Mouse (Mus musculus): ENCODE measurements at regions not wholly inside any gene's neighbourhood (a gene's known extent, or its start where the extent isn't known, plus 50 kb on each side); places are given as distances from the start of the nearest gene placed in this dataset.

DNA sequence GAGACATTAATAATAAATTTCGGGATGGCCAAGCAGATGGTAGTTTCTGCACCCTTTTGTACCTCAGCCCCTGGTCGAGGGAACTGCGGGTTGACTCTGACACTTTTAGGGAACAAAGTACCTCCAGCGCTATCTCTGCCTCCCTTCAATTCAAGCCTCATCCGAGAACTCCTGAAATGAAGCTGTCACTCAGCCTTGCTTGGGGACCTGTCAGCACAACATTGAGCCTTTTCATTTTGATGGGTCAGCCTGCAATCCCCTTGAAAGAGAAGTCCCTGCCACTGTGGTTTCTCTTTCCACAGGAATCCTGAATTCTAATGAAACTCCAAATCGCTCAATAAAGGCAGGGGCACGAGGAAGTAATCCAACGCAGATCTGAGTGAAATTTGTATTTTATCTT, 257.5 kb downstream of the Nr2f2 start:
- peak overlapping the region; percentile 22; the same call in 1 of the 2 replicates for H3K4me2 ChIP-seq
- peaks cover 19% of the 10 kb centered on the region for H3K27me3 ChIP-seq (ENCODE audit: control insufficient read depth, insufficient read depth, low read length)

DNA sequence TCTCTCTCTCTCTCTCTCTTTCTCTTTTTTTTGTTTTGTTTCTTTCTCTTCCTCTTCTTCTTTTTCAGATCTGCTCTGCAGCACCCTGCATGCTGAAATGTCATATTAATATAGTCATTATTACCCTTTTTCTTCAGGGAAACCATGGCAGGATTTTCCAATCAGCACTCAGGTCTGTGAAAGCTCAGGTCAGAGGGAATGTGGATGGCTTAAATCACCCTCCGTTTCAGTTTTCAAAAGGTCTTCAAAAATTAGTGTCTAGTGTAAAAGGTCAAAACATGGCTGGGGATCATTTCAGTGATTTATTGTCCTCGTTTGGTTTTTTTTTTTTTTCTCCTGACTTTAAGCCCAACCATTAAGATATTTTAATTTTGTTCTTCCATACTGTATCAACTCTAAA, 261.5 kb downstream of the Nr2f2 start:
- peaks cover 4% of the 10 kb centered on the region; the same call in 1 of the 2 replicates for H3K27me3 ChIP-seq (ENCODE audit: control insufficient read depth, insufficient read depth, low read length)
- no peaks in the 10 kb centered on the region for H3K36me3 ChIP-seq (ENCODE audit: control insufficient read depth, insufficient read depth, low read length)
- DNase-seq (ENCODE audit: low spot score, missing footprints): no peak
- no peak for ATAC-seq (ENCODE audit: low FRiP score)
- no peaks in the 10 kb centered on the region for H3K9me3 ChIP-seq (ENCODE audit: control insufficient read depth, low read length)
- peaks cover 16% of the 10 kb centered on the region; the same call in 1 of the 2 replicates for H3K4me1 ChIP-seq (ENCODE audit: control insufficient read depth, insufficient read depth, low read length)
- 44% methylated on average over 2 of the region's 2 CpGs for WGBS
- H3K9ac ChIP-seq (ENCODE audit: low read length): no peak overlapping the region
- no peak overlapping the region for H3K4me2 ChIP-seq
- H3K27ac ChIP-seq (ENCODE audit: low read depth, low read length): no peak overlapping the region
- H3K4me3 ChIP-seq (ENCODE audit: low read depth, low read length): no peak overlapping the region

More for the DNA sequence above, 257.5 kb downstream of the Nr2f2 start:
- Histone ChIP-seq H3K9ac (ENCODE audit: low read length) (0 out of 2 replicates have a peak overlapping the region, but pooled peaks have one; percentile 36), H3K4me3 (ENCODE audit: low read depth, low read length) (no peak overlapping the region), H3K4me1 (ENCODE audit: control insufficient read depth, insufficient read depth, low read length) (peaks cover 16% of the 10 kb centered on the region; the same call in 1 of the 2 replicates), H3K9me3 (ENCODE audit: control insufficient read depth, low read length) (no peaks in the 10 kb centered on the region), H3K36me3 (ENCODE audit: control insufficient read depth, insufficient read depth, low read length) (no peaks in the 10 kb centered on the region), H3K27ac (ENCODE audit: low read depth, low read length) (no peak overlapping the region)
- WGBS: 18% methylated on average over 8 of the region's 8 CpGs
- peak; percentile 60 for ATAC-seq (ENCODE audit: low FRiP score)
- DNase-seq (ENCODE audit: low spot score, missing footprints): peak; percentile 92

DNA sequence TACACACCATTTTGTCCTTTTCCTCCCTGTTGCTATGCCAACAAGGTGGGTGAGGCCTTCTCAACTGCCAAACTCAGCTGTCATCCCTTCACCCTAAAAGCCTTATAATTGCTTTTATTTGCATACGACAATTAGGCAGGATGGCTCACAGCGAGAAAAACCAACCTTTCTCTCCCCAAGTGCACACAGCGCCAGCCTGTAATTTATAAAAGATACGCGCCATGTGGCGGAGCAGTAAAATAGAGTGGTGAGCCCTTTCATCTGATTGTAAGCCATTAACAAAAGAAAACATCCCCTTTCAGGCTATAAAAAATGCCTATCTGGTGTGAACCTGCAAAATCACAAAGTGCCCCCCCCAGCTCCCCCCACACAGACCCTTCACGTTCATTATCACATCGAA, 262.0 kb downstream of the Nr2f2 start:
- Histone ChIP-seq H3K4me3 (ENCODE audit: low read depth, low read length) (no peak overlapping the region), H3K27me3 (ENCODE audit: control insufficient read depth, insufficient read depth, low read length) (peaks cover 4% of the 10 kb centered on the region; the same call in 1 of the 2 replicates), H3K4me2 (0 out of 2 replicates have a peak overlapping the region, but pooled peaks have one; percentile 6), H3K9ac (ENCODE audit: low read length) (no peak overlapping the region), H3K36me3 (ENCODE audit: control insufficient read depth, insufficient read depth, low read length) (no peaks in the 10 kb centered on the region), H3K4me1 (ENCODE audit: control insufficient read depth, insufficient read depth, low read length) (peaks cover 16% of the 10 kb centered on the region; the same call in 1 of the 2 replicates), H3K9me3 (ENCODE audit: control insufficient read depth, low read length) (no peaks in the 10 kb centered on the region), H3K27ac (ENCODE audit: low read depth, low read length) (no peak overlapping the region)
- ATAC-seq (ENCODE audit: low FRiP score) (peak; percentile 76), DNase-seq (ENCODE audit: low spot score, missing footprints) (peak; percentile 86)
- 17% methylated on average over 8 of the region's 8 CpGs for WGBS

DNA sequence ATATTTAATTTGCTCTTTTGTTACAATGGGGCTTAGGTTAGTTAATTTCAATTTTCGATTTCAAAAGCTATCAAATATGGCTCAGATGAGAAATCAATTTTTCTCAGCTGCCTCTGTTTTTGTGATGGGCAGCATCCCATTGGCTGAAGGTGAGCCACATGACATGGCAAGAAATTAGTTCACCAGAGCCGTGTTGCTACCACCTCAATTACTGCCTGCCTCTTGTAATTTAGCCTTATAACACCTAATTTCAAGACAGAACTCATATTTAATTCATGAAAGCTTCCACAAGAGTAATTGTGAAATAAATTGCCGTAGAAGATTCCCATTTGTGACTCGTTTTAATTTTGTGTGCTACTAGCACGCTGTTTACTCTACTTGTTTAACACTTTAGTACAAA, 262.9 kb downstream of the Nr2f2 start:
- no peak overlapping the region for H3K27ac ChIP-seq (ENCODE audit: low read depth, low read length)
- H3K9me3 ChIP-seq (ENCODE audit: control insufficient read depth, low read length): no peaks in the 10 kb centered on the region
- peaks cover 8% of the 10 kb centered on the region; the same call in 1 of the 2 replicates for H3K4me1 ChIP-seq (ENCODE audit: control insufficient read depth, insufficient read depth, low read length)
- no peak overlapping the region for H3K9ac ChIP-seq (ENCODE audit: low read length)
- peaks cover 3% of the 10 kb centered on the region; the same call in 1 of the 2 replicates for H3K27me3 ChIP-seq (ENCODE audit: control insufficient read depth, insufficient read depth, low read length)
- DNase-seq (ENCODE audit: low spot score, missing footprints) (peak; percentile 84), ATAC-seq (ENCODE audit: low FRiP score) (no peak)
- H3K36me3 ChIP-seq (ENCODE audit: control insufficient read depth, insufficient read depth, low read length): no peaks in the 10 kb centered on the region
- no peak overlapping the region for H3K4me2 ChIP-seq
- no peak overlapping the region for H3K4me3 ChIP-seq (ENCODE audit: low read depth, low read length)
- WGBS: 75% methylated on average over 5 of the region's 5 CpGs

DNA sequence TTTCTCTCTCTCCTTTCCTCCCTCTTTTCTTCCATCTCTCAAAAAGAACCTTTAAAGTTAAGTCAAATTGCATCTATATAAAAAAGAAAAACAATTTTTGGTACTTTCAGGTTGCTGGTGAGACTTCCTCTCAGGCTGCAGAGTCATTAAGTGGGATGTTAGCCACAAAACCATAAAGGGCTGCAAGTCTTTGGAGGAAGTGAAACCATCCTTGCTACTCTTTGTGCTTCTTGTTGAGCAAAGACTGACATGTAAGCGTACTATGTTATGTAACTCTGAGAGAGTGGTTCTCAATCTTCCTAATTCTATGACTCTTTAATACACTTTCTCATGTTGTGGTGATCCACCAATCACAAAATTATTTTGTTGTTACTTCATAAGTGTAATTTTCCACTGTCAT, 267.5 kb downstream of the Nr2f2 start:
- peaks cover 3% of the 10 kb centered on the region; the same call in 1 of the 2 replicates for H3K4me1 ChIP-seq (ENCODE audit: control insufficient read depth, insufficient read depth, low read length)
- H3K4me3 ChIP-seq (ENCODE audit: low read depth, low read length): no peak overlapping the region
- 85% methylated on average over 1 of the region's 1 CpGs for WGBS
- H3K27me3 ChIP-seq (ENCODE audit: control insufficient read depth, insufficient read depth, low read length): no peaks in the 10 kb centered on the region
- no peaks in the 10 kb centered on the region for H3K9me3 ChIP-seq (ENCODE audit: control insufficient read depth, low read length)
- ATAC-seq (ENCODE audit: low FRiP score) (no peak), DNase-seq (ENCODE audit: low spot score, missing footprints) (peak; percentile 78)
- H3K36me3 ChIP-seq (ENCODE audit: control insufficient read depth, insufficient read depth, low read length): no peaks in the 10 kb centered on the region
- no peak overlapping the region for H3K4me2 ChIP-seq
- H3K9ac ChIP-seq (ENCODE audit: low read length): no peak overlapping the region
- no peak overlapping the region for H3K27ac ChIP-seq (ENCODE audit: low read depth, low read length)

DNA sequence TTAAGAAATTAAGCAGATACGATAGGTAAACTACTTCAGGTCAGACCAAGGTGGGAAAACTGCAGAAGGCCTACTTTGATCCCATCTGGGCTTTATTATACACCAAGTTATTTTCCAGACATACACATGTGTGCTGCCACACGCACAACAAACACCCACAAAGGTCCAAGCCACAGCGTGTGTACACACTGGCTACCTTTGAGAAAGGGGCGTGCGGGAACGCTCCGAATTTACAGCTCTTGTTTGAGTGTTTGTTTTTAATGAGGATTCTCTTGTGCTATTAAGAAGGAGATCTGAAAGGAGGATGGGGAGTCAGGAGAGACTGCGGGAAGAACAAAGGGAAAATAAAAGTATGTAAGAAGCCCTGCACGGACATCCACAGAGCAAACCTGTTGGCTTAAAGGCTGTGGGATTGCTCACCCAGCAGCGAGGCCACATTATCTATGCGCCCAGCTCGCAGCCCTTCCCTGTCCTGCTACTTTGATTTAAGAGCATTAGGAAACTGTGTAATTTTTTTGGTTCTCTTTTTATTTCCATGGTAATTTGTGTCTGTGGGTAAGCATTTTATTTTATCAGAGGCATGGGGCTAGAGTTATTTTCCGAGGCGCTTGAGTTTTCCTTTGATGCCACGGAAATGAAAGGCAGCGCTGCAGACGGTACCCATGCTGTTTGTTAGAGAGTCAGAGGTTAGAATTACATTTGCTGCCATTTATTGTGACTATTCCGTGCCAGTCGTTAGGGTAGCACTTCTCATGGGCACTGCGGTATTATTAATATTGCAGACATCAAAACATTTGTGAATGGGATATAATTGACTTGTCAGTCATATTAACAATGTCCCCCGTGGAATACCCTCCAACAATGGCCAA, 272.4 kb downstream of the Nr2f2 start:
- no peak overlapping the region for H3K4me2 ChIP-seq
- H3K9me3 ChIP-seq (ENCODE audit: control insufficient read depth, low read length): no peaks in the 10 kb centered on the region; the same call in 1 of the 2 replicates
- no peak overlapping the region for H3K4me3 ChIP-seq (ENCODE audit: low read depth, low read length)
- H3K9ac ChIP-seq (ENCODE audit: low read length): no peak overlapping the region
- peak; percentile 83 for DNase-seq (ENCODE audit: low spot score, missing footprints)
- no peaks in the 10 kb centered on the region for H3K36me3 ChIP-seq (ENCODE audit: control insufficient read depth, insufficient read depth, low read length)
- peaks cover 11% of the 10 kb centered on the region; the same call in 1 of the 2 replicates for H3K4me1 ChIP-seq (ENCODE audit: control insufficient read depth, insufficient read depth, low read length)
- no peaks in the 10 kb centered on the region for H3K27me3 ChIP-seq (ENCODE audit: control insufficient read depth, insufficient read depth, low read length)
- ATAC-seq (ENCODE audit: low FRiP score): no peak; the same call in 1 of the 2 replicates
- no peak overlapping the region for H3K27ac ChIP-seq (ENCODE audit: low read depth, low read length)
- WGBS: 58% methylated on average over 21 of the region's 21 CpGs

DNA sequence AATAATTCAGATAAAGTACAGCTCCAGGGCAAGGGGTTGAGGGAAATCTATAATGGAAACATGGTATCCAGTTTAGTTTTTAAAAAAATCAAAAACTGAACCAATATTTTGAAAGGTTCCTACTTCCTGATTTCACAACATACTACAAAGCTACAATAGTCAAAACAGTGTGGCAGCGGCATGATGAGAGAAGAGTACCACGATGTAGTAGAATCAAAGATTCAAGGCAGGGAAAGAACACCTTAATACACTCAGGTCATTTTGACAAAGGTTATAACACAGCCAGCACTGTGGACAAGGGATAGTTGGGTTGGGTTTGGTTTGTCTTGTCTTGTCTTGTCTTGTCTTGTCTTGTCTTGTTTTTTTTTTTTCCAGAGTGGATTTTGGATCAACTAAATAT, 274.4 kb downstream of the Nr2f2 start:
- no peak overlapping the region for H3K4me2 ChIP-seq
- H3K27me3 ChIP-seq (ENCODE audit: control insufficient read depth, insufficient read depth, low read length): no peaks in the 10 kb centered on the region
- DNase-seq (ENCODE audit: low spot score, missing footprints) (peak; percentile 81), ATAC-seq (ENCODE audit: low FRiP score) (no peak)
- no peaks in the 10 kb centered on the region for H3K36me3 ChIP-seq (ENCODE audit: control insufficient read depth, insufficient read depth, low read length)
- 94% methylated on average over 2 of the region's 2 CpGs for WGBS
- H3K4me3 ChIP-seq (ENCODE audit: low read depth, low read length): no peak overlapping the region
- no peaks in the 10 kb centered on the region; the same call in 1 of the 2 replicates for H3K9me3 ChIP-seq (ENCODE audit: control insufficient read depth, low read length)
- H3K27ac ChIP-seq (ENCODE audit: low read depth, low read length): no peak overlapping the region
- H3K4me1 ChIP-seq (ENCODE audit: control insufficient read depth, insufficient read depth, low read length): peaks cover 15% of the 10 kb centered on the region; the same call in 1 of the 2 replicates
- no peak overlapping the region for H3K9ac ChIP-seq (ENCODE audit: low read length)

DNA sequence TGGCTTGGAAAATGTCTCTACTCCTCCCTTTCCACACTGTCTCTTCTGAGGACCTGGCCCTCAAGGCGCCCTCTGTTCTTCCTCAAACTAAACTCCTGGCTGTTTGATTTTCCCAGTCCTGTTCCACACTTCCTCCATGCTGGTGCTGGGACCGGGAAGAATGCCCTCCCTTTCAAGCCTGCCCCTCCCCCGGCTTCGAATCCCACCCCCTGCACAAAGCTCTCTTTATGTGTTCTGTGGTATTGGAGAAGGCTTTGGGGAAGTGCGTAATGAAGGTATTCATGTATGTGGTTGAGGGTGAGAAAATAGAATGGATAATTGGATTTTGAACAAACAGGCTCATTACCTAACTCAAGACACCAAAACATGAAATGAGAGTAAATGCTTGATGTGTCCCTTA, 277.4 kb downstream of the Nr2f2 start:
- ATAC-seq (ENCODE audit: low FRiP score) (peak; percentile 70; the same call in 1 of the 2 replicates), DNase-seq (ENCODE audit: low spot score, missing footprints) (peak; percentile 83)
- no peak overlapping the region for H3K27ac ChIP-seq (ENCODE audit: low read depth, low read length)
- peaks cover 12% of the 10 kb centered on the region; the same call in 1 of the 2 replicates for H3K4me1 ChIP-seq (ENCODE audit: control insufficient read depth, insufficient read depth, low read length)
- no peaks in the 10 kb centered on the region for H3K27me3 ChIP-seq (ENCODE audit: control insufficient read depth, insufficient read depth, low read length)
- no peak overlapping the region for H3K4me3 ChIP-seq (ENCODE audit: low read depth, low read length)
- no peak overlapping the region for H3K4me2 ChIP-seq
- H3K9ac ChIP-seq (ENCODE audit: low read length): no peak overlapping the region
- WGBS: 12% methylated on average over 5 of the region's 5 CpGs
- H3K9me3 ChIP-seq (ENCODE audit: control insufficient read depth, low read length): peaks cover 3% of the 10 kb centered on the region; the same call in 1 of the 2 replicates
- no peaks in the 10 kb centered on the region for H3K36me3 ChIP-seq (ENCODE audit: control insufficient read depth, insufficient read depth, low read length)

DNA sequence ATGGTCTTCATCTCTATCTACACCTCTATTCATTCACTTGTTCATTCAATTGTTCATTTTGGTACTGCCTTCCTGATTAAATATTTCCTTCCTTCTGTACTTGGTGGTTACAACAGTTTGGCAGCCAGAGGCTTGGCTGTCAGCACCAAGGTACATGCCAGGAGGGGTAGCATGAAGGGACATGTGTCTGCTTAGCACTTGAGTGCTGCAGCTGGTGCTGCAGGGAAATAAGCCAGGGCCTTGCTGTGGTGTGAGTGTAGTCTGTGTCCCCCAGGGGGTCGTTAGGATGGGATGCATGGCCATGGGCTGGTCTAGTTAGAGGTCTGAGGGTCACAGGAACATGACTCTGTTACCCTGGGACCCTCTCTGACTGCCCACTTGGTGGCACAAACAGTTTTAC, 296.9 kb downstream of the Nr2f2 start:
- Histone ChIP-seq H3K4me2 (no peak overlapping the region), H3K27me3 (ENCODE audit: control insufficient read depth, insufficient read depth, low read length) (no peaks in the 10 kb centered on the region), H3K9me3 (ENCODE audit: control insufficient read depth, low read length) (no peaks in the 10 kb centered on the region), H3K9ac (ENCODE audit: low read length) (no peak overlapping the region), H3K4me1 (ENCODE audit: control insufficient read depth, insufficient read depth, low read length) (peaks cover 20% of the 10 kb centered on the region), H3K4me3 (ENCODE audit: low read depth, low read length) (no peak overlapping the region), H3K27ac (ENCODE audit: low read depth, low read length) (no peak overlapping the region), H3K36me3 (ENCODE audit: control insufficient read depth, insufficient read depth, low read length) (no peaks in the 10 kb centered on the region)
- 47% methylated on average over 1 of the region's 1 CpGs for WGBS
- DNase-seq (ENCODE audit: low spot score, missing footprints) (peak; percentile 81), ATAC-seq (ENCODE audit: low FRiP score) (no peak)
